Comparison of ENCODE assay signal across 8 mouse cellular contexts in the genomic region with DNA sequence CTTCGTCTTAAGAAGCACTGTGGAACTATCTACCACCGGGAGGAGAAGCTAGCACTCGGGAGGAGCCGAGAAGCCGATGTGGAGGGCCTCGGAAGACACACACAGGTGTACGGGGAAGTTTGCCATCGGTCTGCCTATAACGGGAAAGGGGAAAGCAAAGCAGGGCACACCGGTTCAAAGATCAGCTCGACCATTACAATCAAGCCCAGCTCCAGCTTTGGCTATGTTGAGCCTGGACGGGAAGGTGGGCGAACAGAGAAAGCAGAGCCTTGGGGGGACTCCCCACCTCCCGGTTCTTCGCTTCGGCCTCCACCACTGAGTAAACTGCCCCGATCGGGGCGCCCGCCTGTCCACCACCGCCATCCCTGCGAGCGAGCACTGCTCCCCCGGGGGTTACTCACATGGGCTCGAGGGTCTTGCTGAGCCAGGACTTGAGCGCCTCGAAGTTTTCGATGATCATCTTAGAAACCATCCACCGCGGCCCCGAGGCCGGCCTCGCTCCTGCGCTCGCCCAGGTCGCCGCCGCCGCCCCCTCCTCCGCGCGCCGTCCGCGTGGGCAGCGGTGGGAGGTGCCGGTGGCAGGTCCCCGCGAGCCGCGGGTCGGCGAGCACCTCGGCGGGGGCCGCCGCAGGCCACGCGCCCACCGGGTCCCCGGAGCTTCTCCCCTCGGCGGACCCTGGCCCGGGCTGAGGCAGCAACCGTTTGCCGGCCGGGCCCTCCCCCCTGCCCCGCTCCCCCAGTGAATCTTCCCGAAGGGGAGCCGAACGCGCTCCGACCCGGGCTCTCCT. TPM values are rescaled to one million over a fixed set of nuclear protein-coding genes. Genes with fewer than 3 reads are reported as not detected.
A peak's percentile ranks its signal among the peaks of the same experiment; 100 is the strongest.
DNase-seq lines count a peak whose midpoint lies in the region; ATAC-seq and TF ChIP-seq lines count a peak whose summit lies in the region.

No protein-coding gene starts in this region.

- H3K4me2 ChIP-seq in forebrain, embryonic 14.5 days (ENCODE audit: low read length), result peak overlapping the region; percentile 79
- peak overlapping the region; percentile 70 for H3K4me2 ChIP-seq in intestine, embryonic 15.5 days (replicated peaks)
- H3K4me2 ChIP-seq in midbrain, embryonic 16.5 days (ENCODE audit: low read length), result peak overlapping the region; percentile 95

- peaks cover 20% of the 10 kb centered on the region for H3K4me1 ChIP-seq in forebrain, embryonic 14.5 days (ENCODE audit: control insufficient read depth, insufficient read depth, low read length)
- H3K4me1 ChIP-seq in intestine, embryonic 15.5 days (replicated peaks), result 0 out of 2 replicates have a peak, but pooled peaks cover 6% of the 10 kb centered on the region
- peaks cover 16% of the 10 kb centered on the region for H3K4me1 ChIP-seq in liver, adult 2 months (ENCODE audit: control insufficient read depth, insufficient read depth, low read length)
- H3K4me1 ChIP-seq in midbrain, embryonic 16.5 days (ENCODE audit: control insufficient read depth, insufficient read depth, low read length), result peaks cover 31% of the 10 kb centered on the region

- peak; percentile 15 for DNase-seq in ovary, postnatal 14 days (ENCODE audit: low spot score)
- DNase-seq in ovary, postnatal 10 days (ENCODE audit: low spot score), result no peak
- peak; percentile 27 for DNase-seq in brain, adult 2 months (ENCODE audit: low read depth, low spot score)
- peak; percentile 31 for DNase-seq in forebrain, embryonic 14.5 days (ENCODE audit: low spot score)
- peak; percentile 64 for DNase-seq in liver, adult 2 months (ENCODE audit: extremely low read depth, low read depth, low spot score)
- peak; percentile 44 for DNase-seq in thymus, postnatal 14 days

- H3K4me3 ChIP-seq in forebrain, embryonic 14.5 days (ENCODE audit: low read depth, low read length), result peak overlapping the region; percentile 96
- peak overlapping the region; percentile 90 for H3K4me3 ChIP-seq in intestine, embryonic 15.5 days (replicated peaks)
- H3K4me3 ChIP-seq in liver, adult 2 months (ENCODE audit: insufficient read depth, low read depth, low read length), result peak overlapping the region; percentile 74
- peak overlapping the region; percentile 81 for H3K4me3 ChIP-seq in midbrain, embryonic 16.5 days (ENCODE audit: low read depth, low read length)

- no peaks in the 10 kb centered on the region for H3K36me3 ChIP-seq in forebrain, embryonic 14.5 days (ENCODE audit: control insufficient read depth, insufficient read depth, low read length)
- no peaks in the 10 kb centered on the region for H3K36me3 ChIP-seq in intestine, embryonic 15.5 days
- no peaks in the 10 kb centered on the region for H3K36me3 ChIP-seq in liver, adult 2 months (ENCODE audit: control insufficient read depth, insufficient read depth, low read length)
- H3K36me3 ChIP-seq in midbrain, embryonic 16.5 days (ENCODE audit: control insufficient read depth, insufficient read depth, low read length), result no peaks in the 10 kb centered on the region

- no peaks in the 10 kb centered on the region for H3K9me3 ChIP-seq in forebrain, embryonic 14.5 days (replicated peaks; ENCODE audit: control insufficient read depth, low read length)
- H3K9me3 ChIP-seq in intestine, embryonic 15.5 days, result no peaks in the 10 kb centered on the region
- no peaks in the 10 kb centered on the region for H3K9me3 ChIP-seq in midbrain, embryonic 16.5 days (replicated peaks; ENCODE audit: control insufficient read depth, low read length, poor library complexity, severe bottlenecking)

- peak; percentile 86 for ATAC-seq in forebrain, embryonic 14.5 days
- ATAC-seq in intestine, embryonic 15.5 days, result peak; percentile 84
- peak; percentile 88 for ATAC-seq in midbrain, embryonic 16.5 days

- under 1% methylated on average over 73 of the region's 74 CpGs for WGBS in forebrain, embryonic 14.5 days
- WGBS in intestine, embryonic 15.5 days, result under 1% methylated on average over 72 of the region's 74 CpGs
- WGBS in liver, adult 2 months, result under 1% methylated on average over 74 of the region's 74 CpGs
- WGBS in midbrain, embryonic 16.5 days, result under 1% methylated on average over 69 of the region's 74 CpGs

- H3K27me3 ChIP-seq in forebrain, embryonic 14.5 days (replicated peaks; ENCODE audit: control insufficient read depth, insufficient read depth, low read length), result no peaks in the 10 kb centered on the region
- H3K27me3 ChIP-seq in intestine, embryonic 15.5 days (replicated peaks), result no peaks in the 10 kb centered on the region
- H3K27me3 ChIP-seq in liver, adult 2 months (ENCODE audit: control insufficient read depth, insufficient read depth, low read length), result no peaks in the 10 kb centered on the region
- H3K27me3 ChIP-seq in midbrain, embryonic 16.5 days (ENCODE audit: control insufficient read depth, insufficient read depth, low read depth, low read length), result no peaks in the 10 kb centered on the region

- no peak for TF ChIP-seq CTCF in liver, adult 2 months (IDR thresholded peaks at IDR 0.05; ENCODE audit: low read depth, low read length)

- peak overlapping the region; percentile 97 for H3K9ac ChIP-seq in forebrain, embryonic 14.5 days (ENCODE audit: low read length)
- H3K9ac ChIP-seq in intestine, embryonic 15.5 days, result peak overlapping the region; percentile 94
- peak overlapping the region; percentile 76 for H3K9ac ChIP-seq in liver, adult 2 months (ENCODE audit: low read depth, low read length)
- peak overlapping the region; percentile 96 for H3K9ac ChIP-seq in midbrain, embryonic 16.5 days (ENCODE audit: low read depth, low read length)

- TF ChIP-seq POLR2A in liver, adult 2 months (IDR thresholded peaks at IDR 0.05; ENCODE audit: extremely low read depth, insufficient read depth, low read length), result no peak

- peaks cover 19% of the 10 kb centered on the region; the same call in 1 of the 2 replicates for H3K79me2 ChIP-seq in liver, adult 2 months (ENCODE audit: control insufficient read depth, insufficient read depth, low read length)

- peak overlapping the region; percentile 94 for H3K27ac ChIP-seq in forebrain, embryonic 14.5 days (ENCODE audit: low read depth, low read length)
- peak overlapping the region; percentile 92 for H3K27ac ChIP-seq in intestine, embryonic 15.5 days
- H3K27ac ChIP-seq in liver, adult 2 months (replicated peaks; ENCODE audit: insufficient read depth, low read depth, low read length), result peak overlapping the region; percentile 66
- peak overlapping the region; percentile 96 for H3K27ac ChIP-seq in midbrain, embryonic 16.5 days (ENCODE audit: low read length)

RNA-seq across cellular contexts. Expression of a gene that starts 0.6 kb away (rescaled TPM):
- 29.6 and 33.0 TPM in 2 replicates for polyA plus RNA-seq in forebrain, embryonic 14.5 days (2014; fragmentation: Nextera tagmentation; extraction: Ambion mirVana)
- polyA plus RNA-seq in intestine, embryonic 15.5 days (2015; fragmentation: Nextera tagmentation; extraction: Ambion mirVana), result 26.4 and 30.2 TPM in 2 replicates
- total RNA-seq in liver, adult 2 months (2014; rRNA removed), result 10.1 and 12.6 TPM in 2 replicates
- polyA plus RNA-seq in liver, adult 2 months (2012; rRNA removed), result 4.2 and 4.5 TPM in 2 replicates
- 31.0 and 33.5 TPM in 2 replicates for polyA plus RNA-seq in midbrain, embryonic 16.5 days (2015; fragmentation: Nextera tagmentation; extraction: Ambion mirVana)
